Mouse (Mus musculus) heart, adult 18-20 months (tissue): ENCODE results near the gene Olfr1502. TPM values are rescaled to one million over a fixed set of nuclear protein-coding genes. Genes with fewer than 3 reads are reported as not detected.
"Not testable (repeated sequence)": the region's sequence is repeated elsewhere in the genome, so short reads cannot be mapped to it uniquely, and the experiment has no call there.

Experiments
- DNase-seq, 2 experiments: peaks; one replicate each; pipeline ENCODE4 v3.0.0; 2021 to 2022; ENCODE audit warnings: mixed read lengths in 1 of 2
- long read RNA-seq, 2 experiments: library from polyadenylated mRNA; stranded (forward); transcript quantifications; one replicate each; pipeline ENCODE4 v2.0.0; 2021
- total RNA-seq, 2 experiments: library from RNA; stranded (reverse); gene quantifications; 2 replicates each; pipeline ENCODE4 v1.2.3; 2021

Gene Olfr1502
- not detected for total RNA-seq
- long read RNA-seq, experiment 1: 0 reads
- long read RNA-seq, experiment 2: 0 reads

DNA sequence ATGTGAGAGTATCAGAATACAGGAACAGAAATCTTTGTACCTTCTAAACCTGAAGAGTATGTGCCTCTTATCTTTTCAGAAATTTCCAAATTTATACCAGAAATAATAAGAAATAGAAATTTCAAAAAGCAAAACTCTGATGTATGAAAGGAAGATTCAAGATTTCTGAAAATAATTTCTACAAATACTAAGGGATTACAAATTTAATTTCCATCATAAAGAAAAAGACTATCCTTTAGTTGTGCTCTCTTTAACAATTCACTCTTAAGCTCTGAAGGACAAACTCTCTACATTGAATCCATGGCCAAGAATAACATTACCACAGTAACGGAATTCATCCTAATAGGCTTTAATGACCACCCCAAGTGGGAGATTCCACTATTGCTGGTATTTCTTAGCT, at the start of gene Olfr1502:
Gene Olfr1502, plus strand, starts transcription at position 301 of the 400 bp plus-strand sequence.
- no peak for DNase-seq

DNA sequence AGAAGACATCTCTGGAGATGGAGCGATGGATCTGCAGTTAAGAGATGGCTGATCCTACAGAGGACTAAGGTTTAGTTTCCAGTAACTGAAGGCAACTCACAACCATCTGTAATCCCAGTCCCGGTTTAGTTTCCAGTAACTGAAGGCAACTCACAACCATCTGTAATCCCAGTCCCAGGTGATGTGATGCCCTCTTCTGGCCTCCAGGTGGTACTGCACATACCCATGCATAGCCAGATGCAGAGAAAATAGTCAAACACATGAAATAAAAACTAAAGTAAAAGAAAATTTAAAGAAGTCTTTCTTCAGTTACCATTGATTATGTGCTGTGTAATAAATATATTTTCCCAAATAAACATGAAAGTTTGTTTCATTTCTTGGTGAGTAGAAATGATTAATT, 48.8 kb upstream of the Olfr1502 start:
- no peak for DNase-seq

DNA sequence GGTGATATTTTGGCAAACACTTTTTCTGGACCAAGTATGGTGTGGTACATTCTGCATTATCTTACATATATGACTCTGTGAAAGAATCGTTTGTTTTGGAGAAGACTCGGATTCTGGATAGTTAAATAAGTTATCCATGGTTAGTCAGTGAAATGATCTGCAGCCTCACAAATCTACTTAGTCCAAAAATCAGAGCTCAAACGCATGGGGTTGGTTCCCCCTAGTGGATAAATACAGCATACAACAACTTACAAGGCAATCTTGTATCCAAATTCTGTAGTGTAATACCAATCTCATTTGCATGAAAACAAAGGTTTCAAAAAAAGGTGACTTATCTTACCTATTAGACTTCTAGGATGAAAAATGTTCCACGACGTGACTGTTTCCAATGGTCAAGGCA, 42.8 kb upstream of the Olfr1502 start:
- DNase-seq: no peak

DNA sequence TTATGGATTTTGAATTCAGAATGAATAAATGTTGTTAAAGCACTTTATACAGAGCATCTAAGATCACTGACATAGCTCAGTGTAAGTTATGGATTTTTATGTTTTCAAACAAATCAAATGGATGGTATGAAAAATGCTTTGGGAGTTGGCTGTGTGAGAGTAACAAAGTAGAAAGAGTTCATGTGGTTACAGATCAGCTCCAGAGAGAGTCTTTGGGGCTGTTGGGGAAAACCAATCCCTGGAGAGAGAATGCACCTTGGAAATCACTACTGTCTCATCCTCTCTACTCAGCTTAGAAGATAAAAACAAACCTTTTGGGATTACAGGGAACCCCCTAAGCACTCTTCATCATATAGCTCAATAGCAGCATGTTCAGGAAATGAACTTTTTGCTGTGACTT, 42.2 kb upstream of the Olfr1502 start, which contains the start of gene Olfr1499:
Gene Olfr1499, minus strand, starts transcription at position 101 of the 400 bp plus-strand sequence.
- DNase-seq: no peak

DNA sequence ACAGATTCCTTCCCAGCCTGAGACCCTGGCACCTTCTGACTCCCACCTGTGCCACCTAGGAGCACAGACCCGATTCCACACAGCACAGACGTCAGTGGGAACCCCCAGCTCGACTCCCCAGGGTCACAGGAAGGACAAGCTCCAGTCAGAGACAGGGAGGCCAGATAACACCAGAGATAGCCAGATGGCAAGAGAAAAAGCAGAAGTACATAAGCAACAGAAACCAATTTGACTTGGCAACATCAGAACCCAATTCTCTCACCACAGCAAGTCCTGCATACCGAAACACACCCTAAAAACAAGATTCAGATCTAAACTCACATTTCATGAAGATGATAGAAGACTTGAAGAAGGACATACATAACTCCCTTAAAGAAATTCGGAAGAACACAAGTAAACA, 40.7 kb upstream of the Olfr1502 start:
- DNase-seq: no peak

DNA sequence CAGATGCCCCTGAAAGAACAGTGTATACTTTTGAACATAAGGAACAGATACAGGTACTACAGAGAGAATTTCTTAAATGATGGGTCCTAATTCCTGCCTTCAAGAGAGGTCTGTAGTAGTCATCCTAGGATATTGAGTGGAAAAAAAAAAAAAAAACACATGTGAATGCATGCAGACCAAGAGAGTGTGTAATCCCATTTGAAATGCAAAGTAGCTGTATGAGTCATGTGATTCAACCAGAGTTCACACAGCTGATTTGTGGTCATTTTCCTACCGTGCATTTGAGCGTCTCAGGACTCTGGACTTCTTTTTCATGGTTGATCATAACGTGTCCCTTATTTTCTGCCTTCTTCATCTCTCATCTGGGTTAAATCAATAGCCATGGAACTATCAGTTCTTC, 33.1 kb upstream of the Olfr1502 start:
- no peak for DNase-seq

DNA sequence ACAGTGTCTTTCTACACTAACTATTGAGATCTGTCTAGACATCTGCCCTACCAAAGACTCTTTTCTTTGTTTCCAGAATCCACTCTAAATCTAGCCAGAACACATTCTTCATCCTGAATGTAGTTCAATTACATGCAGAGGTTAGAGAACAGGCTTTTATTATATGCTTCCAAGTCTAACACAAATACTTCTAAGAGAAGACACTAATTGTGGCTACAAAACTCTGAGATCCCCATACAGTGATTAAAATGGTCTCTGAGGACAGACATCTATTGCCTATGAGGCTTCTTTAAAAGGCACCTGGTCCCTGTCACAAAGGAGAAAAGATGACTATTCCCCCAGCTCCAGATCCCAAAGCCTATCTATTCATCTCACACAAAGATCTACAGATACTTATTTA, 31.2 kb upstream of the Olfr1502 start, which contains the start of gene Olfr1500:
Gene Olfr1500, minus strand, starts transcription at position 101 of the 400 bp plus-strand sequence.
- DNase-seq: no peak

DNA sequence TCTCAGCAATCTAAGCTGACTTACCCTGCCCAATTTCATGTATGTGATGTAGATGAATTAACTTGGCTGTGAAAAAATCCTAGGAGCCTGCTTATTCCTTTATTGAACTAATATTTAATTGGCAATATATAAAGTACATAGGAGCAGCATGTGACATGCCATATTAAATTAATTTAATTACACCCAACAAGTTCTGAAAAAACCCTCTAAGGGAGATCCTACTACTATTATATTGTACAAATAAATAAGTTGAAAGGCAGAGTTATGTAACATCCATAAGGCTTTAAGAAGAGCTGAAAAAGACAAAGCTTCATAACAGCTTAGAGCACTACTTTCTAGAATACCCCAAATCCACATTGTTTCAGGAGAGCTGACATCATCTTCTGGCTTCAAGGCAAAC, 11.0 kb upstream of the Olfr1502 start, which contains the start of gene Olfr1501:
Gene Olfr1501, minus strand, starts transcription at position 101 of the 400 bp plus-strand sequence.
- not testable (repeated sequence) for DNase-seq

DNA sequence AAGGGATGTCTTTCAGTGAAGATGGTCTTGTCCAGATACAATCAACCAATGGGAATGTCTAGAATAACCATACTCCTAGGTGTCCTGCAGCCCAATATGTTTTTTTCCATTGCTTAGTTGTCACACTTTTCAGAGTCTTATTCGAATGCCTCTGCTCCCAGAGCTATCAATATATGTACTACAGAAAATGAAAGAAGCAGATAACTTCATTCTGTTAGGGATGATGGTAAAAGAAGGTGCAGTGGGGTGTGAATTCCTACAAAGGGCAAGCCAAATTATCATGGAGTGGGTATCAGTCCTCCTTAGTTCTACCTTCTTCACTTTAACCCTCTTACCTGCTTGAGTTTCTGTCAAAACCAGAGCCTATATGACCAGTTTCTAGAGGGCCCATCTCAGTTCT, 36.2 kb downstream of the Olfr1502 start, which contains the start of gene Olfr1504:
Gene Olfr1504, minus strand, starts transcription at position 101 of the 400 bp plus-strand sequence.
- DNase-seq: no peak

Other genes starting within 250 kb of the Olfr1502 start
- gene Olfr1487, start 244.4 kb upstream of the Olfr1502 start, total RNA-seq: not detected
- gene Olfr1489, start 230.2 kb upstream of the Olfr1502 start, total RNA-seq: not detected
- not detected for gene Olfr1490, start 210.7 kb upstream of the Olfr1502 start, total RNA-seq
- gene Olfr1491, start 164.5 kb upstream of the Olfr1502 start, total RNA-seq: not detected
- gene Olfr1493-ps1, start 138.5 kb upstream of the Olfr1502 start, total RNA-seq: not detected
- gene Olfr1494, start 122.1 kb upstream of the Olfr1502 start, total RNA-seq: not detected
- not detected for gene Olfr1495, start 97.2 kb upstream of the Olfr1502 start, total RNA-seq
- not detected for gene Olfr1496, start 83.9 kb upstream of the Olfr1502 start, total RNA-seq
- gene Olfr1497, start 63.6 kb upstream of the Olfr1502 start, total RNA-seq: not detected
- not detected for gene Olfr1499, start 42.3 kb upstream of the Olfr1502 start, total RNA-seq
- not detected for gene Olfr1500, start 31.3 kb upstream of the Olfr1502 start, total RNA-seq
- gene Olfr1501, start 11.1 kb upstream of the Olfr1502 start, total RNA-seq: not detected
- gene Olfr1504, start 36.1 kb downstream of the Olfr1502 start, total RNA-seq: not detected
- not detected for gene Olfr1505, start 51.7 kb downstream of the Olfr1502 start, total RNA-seq